Mouse (Mus musculus) MN1 (cell line): Measurements from ENCODE around the gene 4930451I11Rik.
A peak's percentile ranks its signal among the peaks of the same experiment; 100 is the strongest.

ENCODE experiments used
- DNase-seq: peaks from one replicate; pipeline ENCODE4 v3.0.0-alpha.2; 2016; ENCODE audit warnings: low spot score

The 4930451I11Rik gene

DNA sequence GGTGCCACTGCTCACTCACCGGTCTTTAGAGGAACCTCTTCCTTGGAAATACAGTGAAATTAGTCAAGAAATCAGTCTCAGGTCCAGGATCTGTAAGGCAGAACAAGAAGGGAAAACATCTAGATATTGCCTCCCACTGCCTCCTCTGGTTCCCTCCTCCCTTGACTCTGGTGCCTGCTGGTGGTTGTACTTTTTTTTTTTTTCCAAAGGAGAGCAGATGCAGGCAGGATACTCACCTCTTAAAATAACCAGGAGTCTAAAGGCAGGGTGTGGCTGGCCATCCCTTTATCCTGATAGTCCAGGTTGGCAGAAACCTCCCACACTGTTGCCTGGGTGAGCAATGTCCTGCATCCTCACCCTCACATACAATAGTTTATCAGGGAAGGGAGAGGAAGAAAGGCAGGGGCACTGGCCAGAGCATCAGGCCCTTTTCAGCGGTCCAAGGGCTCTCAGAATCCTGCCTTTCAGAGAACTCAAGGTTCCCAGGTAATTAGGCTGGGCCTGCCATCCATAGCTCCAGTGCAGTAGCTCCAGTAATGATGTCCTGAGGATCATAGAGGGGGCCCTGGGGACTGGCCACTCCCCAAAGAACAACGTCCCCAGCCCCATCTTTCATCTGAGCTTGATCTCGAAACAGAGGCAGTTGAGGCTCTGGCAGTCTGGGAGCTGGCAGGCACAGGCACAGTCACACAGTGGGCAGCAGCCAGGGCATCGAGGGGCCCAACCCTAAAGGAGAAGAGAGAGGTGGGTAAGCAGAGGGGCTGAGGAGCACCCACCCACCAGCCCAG is 31.0 kb downstream of the 4930451I11Rik start:
- DNase-seq: no peak

DNA sequence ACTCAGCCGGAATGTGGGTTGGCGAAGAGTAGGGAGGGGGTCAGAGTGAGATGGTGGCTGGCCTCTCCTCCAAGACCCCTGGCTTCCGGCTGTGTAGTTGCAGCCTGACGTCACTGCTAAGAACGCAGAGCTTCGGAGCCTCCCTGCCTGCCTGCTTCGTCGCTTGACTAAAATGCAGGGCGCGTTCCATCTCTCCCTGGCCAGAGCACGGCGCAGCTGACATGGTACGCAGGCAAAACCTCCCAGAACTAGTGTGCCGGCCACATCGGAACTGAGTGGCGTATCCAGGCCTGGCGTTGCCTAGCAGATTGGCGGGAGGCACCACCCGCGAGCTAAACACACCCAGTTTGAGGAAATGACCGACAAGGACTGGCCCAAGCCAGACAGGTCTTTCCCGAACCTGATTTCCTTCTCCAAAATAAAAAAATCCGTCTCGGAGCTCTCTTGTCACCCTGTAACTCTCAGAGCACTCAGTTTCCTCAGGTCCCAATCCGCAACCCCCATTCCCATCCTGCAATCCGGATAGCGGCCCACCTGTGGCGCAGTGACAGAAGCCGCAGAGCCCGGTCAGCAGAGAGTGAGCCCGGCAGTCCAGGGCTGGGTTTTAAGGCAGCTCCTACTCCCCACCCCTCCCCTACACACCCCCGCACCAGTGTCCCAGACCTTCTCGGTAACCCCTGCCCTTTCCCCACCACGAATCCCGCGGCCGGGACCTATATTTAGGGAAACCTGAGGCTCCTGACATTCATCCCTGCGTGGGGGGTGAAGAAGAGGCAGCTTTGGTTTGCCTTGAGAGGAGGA is 31.8 kb downstream of the 4930451I11Rik start:
- no peak for DNase-seq

DNA sequence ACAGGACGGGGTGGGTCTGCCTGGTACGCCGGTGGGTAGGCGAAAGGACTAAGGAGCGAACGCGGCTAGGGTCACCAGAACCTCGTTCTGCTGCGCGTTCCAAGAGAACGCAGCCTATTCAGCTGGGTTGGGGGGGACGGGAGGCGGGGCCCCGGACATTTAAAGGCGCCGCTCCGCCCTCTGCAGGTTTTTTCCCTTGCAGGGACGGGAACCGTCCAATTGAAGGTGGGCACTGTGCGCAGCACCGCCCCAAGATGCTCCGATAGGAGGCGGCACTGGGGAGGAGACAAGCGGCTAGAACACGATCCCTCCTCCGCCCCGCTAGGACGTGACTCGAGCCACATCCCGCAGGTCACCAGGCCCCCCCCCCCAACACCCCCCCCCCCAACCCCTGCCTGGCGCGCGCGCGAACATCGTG is 32.4 kb downstream of the 4930451I11Rik start:
- DNase-seq: peak; percentile 98

DNA sequence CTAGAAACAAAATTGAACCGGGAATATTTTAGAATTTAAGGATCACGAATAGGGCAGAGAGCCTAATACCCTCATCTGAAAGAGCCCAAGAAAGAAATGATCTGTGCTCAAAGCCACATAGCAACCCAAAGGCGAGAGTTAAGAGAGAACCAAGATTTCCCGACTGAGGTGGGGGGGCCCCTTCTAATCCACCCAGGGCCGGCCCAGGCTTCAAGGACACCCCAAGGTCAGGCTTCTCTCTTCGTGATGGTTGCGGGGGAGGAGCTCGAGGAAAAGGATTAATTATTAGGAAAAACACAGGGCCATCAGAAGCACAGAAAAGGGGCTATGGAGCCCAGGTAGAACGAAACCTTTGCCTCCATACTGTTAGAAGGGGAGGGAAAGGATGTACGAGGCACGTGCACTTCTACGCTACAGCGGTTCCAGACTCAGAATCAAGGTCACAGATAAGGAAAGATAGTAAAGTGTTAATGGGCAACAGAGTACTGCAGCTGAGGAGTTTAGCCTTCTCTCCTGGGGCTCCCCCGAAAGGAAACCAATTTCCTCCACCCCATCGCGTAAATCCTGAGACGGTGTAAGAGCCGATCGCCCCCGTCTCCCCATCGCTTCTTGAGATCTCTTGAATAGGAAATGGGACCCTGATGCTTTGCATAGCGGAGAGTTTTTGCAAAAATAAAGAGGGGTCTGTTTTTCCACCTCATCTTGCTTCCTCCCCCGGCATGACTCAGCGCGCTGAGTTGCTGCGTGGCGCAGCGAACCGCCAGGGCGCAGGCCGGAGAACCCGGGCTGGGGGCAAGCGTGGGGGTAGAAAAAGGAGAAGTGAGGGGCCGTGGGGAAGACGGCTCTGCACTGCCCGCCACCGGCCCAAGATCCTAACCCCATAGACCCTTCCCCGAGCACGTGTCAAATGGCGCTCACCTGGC is 33.1 kb downstream of the 4930451I11Rik start:
- DNase-seq: no peak

DNA sequence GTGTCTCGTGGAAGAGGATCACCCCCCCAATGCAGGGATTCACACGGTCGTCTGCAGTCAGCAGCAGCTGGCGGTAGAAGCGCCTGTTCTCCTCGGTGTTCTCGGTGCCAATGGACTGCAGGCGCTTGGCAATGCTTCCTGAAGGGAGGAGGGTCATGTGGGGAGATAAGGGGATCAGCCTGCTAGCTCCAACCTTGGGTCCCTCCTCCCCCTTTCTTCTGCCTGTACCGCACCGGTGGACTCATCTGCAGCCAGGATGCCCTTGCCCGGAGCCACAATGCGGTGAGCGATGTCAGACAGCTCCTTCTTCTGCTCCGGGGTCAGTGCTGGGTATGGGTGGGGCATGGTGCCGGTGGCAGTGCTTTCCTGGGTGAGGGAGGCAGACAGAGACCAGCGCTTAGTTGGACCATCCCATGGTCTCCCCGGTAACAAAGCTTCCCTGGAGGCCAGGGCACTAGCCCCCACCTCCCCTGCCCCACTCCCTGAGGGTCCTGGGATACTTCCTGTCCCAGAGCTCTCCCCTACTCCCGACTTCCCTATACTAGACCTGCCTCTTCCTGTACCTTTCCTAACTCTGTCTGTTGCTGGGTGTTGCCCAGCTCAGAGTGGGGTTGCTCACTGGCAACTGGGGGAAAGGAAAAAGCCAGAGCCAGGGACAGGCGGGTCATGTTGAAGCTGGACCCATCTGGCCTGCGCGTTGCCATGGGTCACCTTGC is 33.9 kb downstream of the 4930451I11Rik start, which contains the start of gene Fam57b:
Gene Fam57b (plus strand): TSS at position 258 of the 716 bp plus-strand sequence.
- peak; percentile 62 for DNase-seq

DNA sequence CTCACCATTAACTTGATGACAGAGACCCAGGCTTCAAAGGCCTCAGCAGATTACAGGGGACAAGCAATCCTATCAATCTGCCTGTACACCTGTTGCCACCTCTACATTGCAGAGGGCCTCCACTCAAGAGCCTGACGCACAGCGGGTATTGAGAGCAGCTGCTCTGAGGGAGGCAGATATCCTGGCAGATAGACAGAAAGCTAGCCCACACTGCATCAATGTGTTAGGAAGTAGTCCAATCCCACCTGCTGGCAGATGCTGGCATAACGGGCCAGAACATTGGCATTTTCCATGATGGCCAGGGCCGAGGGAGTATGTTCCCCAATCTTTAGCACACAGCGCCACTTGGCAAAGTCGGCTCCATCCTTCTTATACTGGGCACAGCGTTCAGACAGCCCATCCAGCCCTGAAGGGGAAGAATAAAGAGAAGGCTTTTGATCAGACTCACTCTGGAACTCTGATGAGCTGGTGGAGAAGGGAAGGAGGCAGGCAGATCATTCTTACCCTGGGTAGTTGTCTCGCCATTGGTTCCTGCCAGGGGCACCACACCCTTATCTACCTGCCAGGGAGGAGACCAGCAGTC is 35.0 kb downstream of the 4930451I11Rik start:
- peak; percentile 84 for DNase-seq

DNA sequence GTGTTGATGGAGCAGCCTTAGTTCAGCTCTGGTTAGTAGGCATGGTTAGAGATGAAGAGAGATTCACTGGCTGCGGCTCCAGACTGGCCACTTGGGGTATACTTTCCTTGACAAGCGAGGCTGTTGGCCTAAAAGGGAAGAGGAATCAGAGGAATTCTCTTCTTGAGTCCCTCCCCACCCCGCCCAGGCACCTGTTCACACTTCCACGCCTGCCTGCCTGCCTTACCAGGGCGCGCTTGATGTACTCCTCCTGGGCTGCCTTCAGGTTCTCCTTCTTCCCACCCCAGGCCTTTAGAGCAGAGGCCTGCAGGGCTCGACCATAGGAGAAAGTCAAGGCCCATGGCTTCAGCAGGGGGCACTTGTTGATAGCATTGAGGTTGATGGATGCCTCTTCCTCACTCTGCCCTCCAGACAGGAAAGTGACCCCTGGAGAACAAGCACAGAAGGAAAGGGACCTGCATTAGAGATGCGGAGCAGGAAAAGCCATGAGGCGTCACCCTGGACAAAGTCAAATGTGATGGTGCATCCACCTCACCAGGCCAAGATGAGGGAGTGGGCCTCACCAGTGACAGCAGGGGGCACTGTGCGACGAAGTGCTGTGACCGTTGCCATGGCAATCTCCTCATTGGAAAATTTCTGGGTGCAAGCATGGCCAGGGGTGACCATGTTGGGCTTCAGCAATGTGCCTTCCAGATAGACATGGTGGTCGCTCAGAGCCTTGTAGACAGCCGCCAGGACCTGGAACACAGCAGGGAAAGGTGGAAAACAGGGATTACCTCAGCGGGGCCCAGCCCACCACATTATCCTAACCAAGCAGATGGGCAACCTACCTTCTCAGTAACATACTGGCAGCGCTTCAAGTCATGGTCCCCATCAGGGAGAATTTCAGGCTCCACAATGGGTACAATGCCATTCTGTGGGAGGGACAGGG is 35.8 kb downstream of the 4930451I11Rik start:
- peak; percentile 30 for DNase-seq

DNA sequence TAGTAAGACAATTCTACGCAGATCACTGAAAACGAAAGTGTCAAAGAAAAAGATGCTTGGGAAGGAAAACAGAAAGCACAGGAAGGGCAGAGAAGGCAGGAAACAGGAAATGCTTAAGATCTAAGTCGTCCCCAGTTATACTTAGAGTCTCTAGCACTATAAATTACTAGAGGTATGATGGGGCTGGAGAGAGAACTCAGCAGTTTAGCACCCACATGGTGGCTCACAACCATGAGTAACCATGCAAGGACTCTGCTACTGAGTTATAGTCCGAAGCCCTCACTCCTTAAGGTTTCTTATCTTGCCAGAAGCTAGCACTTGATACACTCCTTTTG is 37.2 kb downstream of the 4930451I11Rik start:
- no peak for DNase-seq

DNA sequence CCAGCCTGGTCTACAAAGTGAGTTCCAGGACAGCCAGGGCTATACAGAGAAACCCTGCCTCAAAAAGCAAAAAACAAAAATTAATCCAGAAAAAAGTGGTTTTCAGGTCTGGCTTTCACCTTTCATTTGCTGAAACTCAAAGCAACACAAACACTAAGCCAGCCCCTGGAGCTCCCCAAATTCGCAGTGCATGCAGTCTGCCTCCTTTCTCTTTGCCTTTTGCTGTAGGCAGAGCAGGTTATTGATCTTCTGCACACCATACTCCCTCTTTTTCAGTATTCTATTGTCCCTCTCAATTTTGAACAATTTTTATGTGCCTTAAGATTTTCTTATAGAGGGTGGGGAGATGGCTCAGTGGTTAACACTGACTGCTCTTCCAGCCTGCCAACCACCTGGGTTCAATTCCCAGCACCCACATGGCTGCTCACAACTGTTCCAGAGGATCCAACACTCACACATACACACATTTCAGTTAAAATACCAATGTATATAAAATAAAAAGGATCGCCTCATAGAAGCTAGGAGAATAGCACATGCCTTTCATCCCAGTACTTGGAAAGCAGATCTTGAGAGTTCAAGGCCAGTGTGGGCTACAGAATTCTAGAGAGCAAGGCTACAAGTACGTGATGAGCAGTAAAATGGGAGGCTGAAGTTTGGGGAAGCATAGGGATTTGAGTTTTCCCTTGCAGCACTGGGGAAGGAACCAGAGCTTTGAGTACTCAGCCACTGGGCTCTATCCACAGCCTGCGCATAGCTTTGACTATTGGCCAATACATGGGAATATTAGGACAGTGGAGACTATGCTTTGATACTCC is 37.8 kb downstream of the 4930451I11Rik start:
- no peak for DNase-seq

DNA sequence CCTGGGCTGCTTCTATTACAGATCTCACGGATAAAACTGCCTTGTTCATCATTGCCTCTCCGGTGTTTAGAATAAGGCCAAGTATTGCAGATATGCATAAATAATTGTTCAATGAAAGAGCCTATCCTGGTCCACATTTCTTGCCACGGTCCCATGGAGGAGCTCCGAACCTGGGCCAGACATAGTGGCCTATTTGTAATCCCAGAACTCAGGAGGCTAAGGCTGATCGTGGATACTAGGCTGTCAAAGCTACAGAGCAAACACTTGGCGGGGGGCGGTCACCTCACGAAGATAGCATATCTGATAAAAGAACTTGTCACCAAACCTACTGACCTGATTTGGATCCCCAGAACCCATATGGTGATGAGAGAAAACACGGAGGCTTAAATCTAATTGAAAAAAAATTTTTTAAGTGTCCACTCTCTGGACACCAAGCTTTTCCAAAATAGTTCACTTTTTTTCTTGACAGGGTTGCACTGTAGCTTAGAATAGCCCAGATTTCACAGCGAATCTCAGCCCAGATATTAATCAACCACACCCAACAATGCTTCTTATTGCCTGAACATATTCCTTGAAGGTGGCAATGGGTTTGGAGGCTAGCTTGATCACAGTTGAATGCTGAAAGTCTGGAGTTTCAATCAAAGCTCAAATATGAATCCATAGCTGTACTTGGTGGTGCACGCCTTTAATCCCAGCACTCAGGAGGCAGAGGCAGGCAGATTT is 38.6 kb downstream of the 4930451I11Rik start:
- no peak for DNase-seq

DNA sequence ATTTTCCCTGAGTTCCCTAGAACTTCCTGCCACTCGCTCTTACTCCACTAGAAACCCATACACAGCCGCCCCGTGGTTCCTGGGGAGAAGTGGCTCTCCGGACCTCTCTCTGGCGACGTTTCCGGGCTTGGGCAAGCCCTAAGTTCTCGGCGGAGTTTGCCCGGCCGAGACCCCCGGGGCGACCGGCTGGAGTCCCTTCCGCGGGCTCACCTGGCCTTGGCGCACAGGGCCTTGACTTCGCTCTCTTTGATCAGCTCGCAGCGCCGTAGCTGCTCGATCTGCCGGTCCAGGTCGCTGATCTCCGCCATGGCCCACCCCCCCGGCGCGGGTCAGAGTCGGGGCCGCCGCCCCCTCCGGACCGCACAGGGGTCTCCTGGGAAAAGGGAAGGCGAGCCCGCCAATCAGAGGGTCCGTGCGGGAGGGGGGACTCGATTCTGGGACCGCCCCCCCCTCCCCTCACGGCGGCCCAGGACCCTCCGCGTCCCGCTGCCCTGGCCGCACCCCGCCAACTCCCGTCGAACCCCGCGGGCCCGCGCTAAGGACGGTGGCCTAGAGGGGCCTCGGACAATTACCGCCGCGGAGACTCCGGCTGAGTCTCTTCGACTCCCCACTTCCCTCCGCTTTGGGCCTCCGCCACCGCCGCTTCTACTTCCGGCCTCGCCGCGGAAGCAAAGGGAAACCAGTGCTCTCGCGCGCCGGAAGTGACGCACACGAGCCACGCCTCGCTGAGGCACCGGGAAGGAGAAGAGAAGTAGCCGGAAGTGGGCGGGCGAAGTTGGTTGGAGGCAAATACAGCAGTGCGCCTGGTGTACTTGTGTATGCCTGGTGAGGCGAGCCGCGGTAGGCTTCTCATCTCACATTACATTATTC is 39.4 kb downstream of the 4930451I11Rik start, which contains the start of gene Ppp4c:
Gene Ppp4c (minus strand): TSS at position 646 of the 870 bp plus-strand sequence.
- DNase-seq: peak; percentile 99

DNA sequence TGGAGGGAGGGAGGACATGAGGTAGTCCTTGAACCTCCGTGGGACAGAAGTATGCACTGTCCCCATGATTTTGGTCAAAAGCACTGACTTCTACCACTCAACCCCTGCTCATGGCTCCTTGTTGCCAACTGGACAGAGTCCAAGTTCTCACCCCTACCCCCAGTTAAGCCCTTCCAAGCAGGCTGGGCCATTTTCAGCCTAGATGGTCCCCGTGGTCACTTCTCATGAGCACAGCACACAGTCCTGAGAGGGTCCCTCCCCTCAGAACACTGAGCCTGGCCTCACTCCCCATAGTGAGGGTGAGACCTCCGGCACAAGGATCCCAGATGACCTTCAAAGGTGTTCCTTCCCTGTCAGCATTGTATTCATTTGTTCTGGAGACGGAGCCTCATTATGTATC is 42.3 kb downstream of the 4930451I11Rik start:
- no peak for DNase-seq

DNA sequence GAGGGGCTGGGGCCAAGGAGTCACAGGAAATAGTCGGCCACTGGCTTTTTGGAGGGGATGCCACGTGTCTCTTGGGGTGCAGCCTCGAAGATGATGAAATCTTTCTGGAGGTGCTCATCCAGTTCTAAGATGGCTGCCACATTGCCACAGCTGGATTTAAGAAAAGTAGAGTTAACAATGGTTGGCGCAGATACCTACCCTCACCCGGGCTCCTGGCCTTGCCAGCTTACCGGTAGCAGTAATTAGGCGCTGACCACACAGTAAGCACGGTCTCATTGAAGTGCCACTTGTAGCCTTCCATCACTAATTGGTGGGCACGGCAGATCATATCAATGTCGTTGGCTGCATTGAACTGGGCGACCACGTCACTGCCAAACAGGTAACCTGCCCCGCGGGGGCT is 45.3 kb downstream of the 4930451I11Rik start:
- no peak for DNase-seq

DNA sequence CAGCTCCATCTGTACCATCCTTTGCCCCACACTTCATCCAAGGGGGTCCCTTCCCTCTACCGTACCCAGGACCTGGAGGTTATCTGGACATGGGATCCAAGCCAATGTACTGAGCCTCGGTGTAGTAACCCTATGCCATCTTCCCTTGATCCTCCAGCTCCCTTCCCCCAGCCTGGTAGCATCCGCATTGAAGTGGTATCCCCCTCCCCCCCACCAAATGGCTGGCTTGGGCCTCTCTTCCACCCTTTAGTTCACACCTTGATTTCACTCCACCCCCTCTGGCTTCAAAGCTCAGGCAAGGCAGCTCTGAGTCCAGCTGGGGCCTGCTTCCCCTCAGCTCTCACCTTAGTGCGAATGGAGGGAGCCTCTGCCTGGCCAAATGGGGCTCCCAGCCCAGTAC is 46.4 kb downstream of the 4930451I11Rik start:
- no peak for DNase-seq

DNA sequence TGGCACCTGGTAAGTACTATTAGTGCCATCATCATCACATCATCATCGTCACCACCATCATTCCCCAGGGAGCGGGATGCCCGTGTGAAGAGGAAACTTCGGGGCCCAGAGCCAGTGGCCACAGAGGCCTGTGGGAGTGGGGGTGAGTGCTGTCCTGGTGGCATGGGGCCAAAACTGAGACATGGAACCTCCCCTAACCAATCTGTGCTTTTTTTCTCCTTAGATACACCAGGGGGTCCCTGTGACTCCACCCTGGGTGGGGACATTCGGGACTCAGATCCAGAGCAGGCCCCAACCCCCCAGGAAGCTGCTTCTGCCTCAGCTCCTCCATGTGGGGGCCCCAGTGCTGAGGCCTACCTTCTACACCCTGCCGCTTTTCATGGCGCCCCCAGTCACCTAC is 47.0 kb downstream of the 4930451I11Rik start:
- DNase-seq: no peak

DNA sequence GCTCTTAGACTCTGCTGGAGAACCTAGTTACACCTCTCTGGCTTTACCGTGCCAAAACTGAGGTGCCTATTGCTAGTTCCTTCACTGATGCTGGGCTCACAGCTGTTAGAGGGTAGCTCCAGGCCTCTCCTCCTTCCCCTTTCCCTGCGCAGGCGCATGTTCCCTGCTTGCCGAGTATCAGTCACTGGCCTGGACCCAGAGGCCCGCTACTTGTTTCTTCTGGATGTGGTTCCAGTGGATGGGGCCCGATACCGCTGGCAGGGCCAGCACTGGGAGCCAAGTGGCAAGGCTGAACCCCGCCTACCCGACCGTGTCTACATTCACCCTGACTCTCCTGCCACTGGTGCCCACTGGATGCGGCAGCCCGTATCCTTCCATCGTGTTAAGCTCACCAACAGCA is 48.7 kb downstream of the 4930451I11Rik start:
- no peak for DNase-seq

DNA sequence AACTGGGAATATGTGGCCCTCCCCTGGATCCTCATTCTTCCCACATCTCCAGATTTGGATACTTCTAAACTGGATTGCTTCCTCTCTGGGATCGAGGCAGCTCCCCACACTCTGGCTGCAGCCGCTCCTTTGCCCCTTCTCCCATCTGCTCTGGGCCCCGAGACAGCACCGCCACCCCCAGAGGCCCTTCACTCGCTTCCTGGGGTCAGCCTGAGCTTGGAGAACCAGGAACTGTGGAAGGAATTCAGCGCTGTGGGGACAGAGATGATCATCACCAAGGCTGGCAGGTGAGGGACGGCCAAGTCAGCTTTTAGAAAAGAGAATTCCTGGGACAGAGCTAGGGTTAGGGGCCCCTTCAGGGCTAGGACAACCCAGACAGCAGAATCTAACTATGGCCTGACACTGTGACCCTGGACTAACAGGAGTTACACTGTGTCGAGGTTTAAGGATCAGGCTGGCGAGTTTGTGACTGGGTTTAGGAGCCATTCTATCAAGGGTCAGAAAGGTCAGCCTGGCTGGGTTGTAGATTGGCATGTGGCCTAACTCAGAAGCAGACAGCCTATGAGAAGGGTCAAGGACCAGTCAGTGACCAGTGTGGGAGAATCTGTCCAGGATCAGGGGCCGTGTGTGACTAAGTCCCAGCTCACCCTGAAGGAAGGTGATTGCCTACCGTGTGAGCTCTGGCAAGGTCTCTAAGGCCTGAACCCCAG is 49.6 kb downstream of the 4930451I11Rik start:
- no peak for DNase-seq
